Mouse (Mus musculus) C2C12 (cell line): Measurements from ENCODE around the gene Apela. TPM values are rescaled to one million over a fixed set of nuclear protein-coding genes. Genes with fewer than 3 reads are reported as not detected.

Source experiments
- H3K27me3 ChIP-seq: one replicate; pipeline ENCODE4 v1.6.1; 2011; ENCODE audit not compliant: control insufficient read depth, insufficient read depth, insufficient read length
- H3K36me3 ChIP-seq: one replicate; pipeline ENCODE4 v1.6.1; 2011; ENCODE audit not compliant: control insufficient read depth, insufficient read depth
- H3K4me3 ChIP-seq: one replicate; pipeline ENCODE4 v1.5.1; 2011; ENCODE audit warnings: mild to moderate bottlenecking, control low read depth; ENCODE audit not compliant: poor library complexity, insufficient read depth, severe bottlenecking
- H3K79me2 ChIP-seq: one replicate; pipeline ENCODE4 v1.6.1; 2011; ENCODE audit not compliant: control insufficient read depth, insufficient read depth
- H3K79me3 ChIP-seq: one replicate; pipeline ENCODE4 v1.6.1; 2011; ENCODE audit warnings: low read depth, control low read depth
- H3ac ChIP-seq: one replicate; pipeline ENCODE3; 2011; ENCODE audit warnings: low read depth; ENCODE audit not compliant: control insufficient read depth, insufficient read length
- CEBPB ChIP-seq: IDR thresholded peaks from one replicate; pipeline ENCODE4 v1.6.1; 2011; ENCODE audit warnings: low read depth, mild to moderate bottlenecking, control low read depth, moderate library complexity
- CTCF ChIP-seq: IDR thresholded peaks from one replicate; pipeline ENCODE4 v1.5.1; 2011; ENCODE audit not compliant: control insufficient read depth, insufficient read depth, insufficient read length
- FOSL1 ChIP-seq: IDR thresholded peaks from one replicate; pipeline ENCODE4 v1.8.0; 2011; ENCODE audit warnings: mild to moderate bottlenecking, low read length; ENCODE audit not compliant: poor library complexity, insufficient read depth, severe bottlenecking
- MAX ChIP-seq: IDR thresholded peaks from one replicate; pipeline ENCODE4 v1.6.1; 2011; ENCODE audit warnings: mild to moderate bottlenecking, control low read depth
- MYOD1 ChIP-seq: IDR thresholded peaks from one replicate; pipeline ENCODE4 v1.6.1; 2011; ENCODE audit warnings: low read depth; ENCODE audit not compliant: control insufficient read depth, insufficient read length
- MYOG ChIP-seq: IDR thresholded peaks from one replicate; pipeline ENCODE4 v1.6.1; 2011; ENCODE audit not compliant: control insufficient read depth, insufficient read length; ENCODE audit errors: extremely low read depth
- USF1 ChIP-seq: IDR thresholded peaks from one replicate; pipeline ENCODE4 v1.6.1; 2011; ENCODE audit warnings: low read depth, mild to moderate bottlenecking, control low read depth, moderate library complexity
- polyA plus RNA-seq: library from polyadenylated mRNA; unstranded; fragments of >200 nt; fragmentation: generic; extraction: Trizol; gene quantifications from one replicate; pipeline ENCODE4 v1.2.1, GENCODE M21; 2012; ENCODE audit warnings: missing spikeins

The Apela gene
- polyA plus RNA-seq, 1 experiment = not detected

DNA sequence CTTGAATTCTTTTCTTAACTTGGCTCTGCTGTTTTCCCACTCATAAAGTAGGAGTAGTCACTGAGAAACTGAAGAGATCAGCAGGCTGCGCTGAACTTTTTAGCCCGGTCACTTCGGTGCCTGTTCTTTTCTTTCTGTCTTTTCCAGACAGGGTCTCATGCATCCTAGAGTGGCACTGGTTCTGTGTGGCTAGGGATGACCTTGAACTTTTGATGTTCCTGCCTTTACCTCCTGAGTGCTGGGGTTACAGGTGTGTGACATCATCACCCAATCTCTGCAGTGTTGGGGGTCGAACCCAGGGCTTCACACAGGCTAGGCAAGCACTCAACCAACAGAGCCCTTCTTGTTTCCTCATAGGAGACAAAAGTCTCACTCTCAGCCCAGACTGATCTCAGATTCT, 19.6 kb upstream of the Apela start:
- H3K4me3 ChIP-seq = no peak overlapping the region
- TF ChIP-seq FOSL1 (no peak), MYOD1 (no peak), MYOG (no peak), CTCF (no peak), MAX (no peak), USF1 (no peak), CEBPB (no peak)
- no peaks in the 10 kb centered on the region for H3K79me2 ChIP-seq
- no peaks in the 10 kb centered on the region for H3K36me3 ChIP-seq
- H3ac ChIP-seq = no peak overlapping the region
- H3K27me3 ChIP-seq = no peaks in the 10 kb centered on the region
- no peaks in the 10 kb centered on the region for H3K79me3 ChIP-seq

DNA sequence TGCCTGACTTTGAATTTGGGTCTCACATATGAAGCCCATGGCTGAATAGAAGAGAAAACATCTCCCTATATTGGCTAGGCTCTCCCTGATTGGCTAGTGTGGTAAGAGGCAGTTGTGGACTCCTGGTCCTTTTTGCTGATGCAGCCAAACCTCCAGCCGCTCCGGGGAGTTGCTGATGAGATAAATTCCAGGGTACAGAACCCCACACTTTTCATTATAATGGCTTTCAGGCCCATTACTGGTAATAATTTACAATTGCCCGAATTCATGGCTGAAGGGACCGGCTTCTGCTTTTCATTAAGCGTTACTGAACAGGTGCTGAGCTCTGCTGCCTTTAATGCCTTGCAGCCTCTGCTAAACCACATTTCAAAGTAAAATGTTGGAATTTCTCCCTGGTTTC, 16.8 kb upstream of the Apela start:
- Histone ChIP-seq H3ac (no peak overlapping the region), H3K36me3 (no peaks in the 10 kb centered on the region), H3K27me3 (no peaks in the 10 kb centered on the region), H3K79me2 (no peaks in the 10 kb centered on the region), H3K79me3 (no peaks in the 10 kb centered on the region), H3K4me3 (no peak overlapping the region)
- TF ChIP-seq USF1 (no peak), MYOD1 (no peak), FOSL1 (no peak), MYOG (no peak), CEBPB (no peak), MAX (no peak)

DNA sequence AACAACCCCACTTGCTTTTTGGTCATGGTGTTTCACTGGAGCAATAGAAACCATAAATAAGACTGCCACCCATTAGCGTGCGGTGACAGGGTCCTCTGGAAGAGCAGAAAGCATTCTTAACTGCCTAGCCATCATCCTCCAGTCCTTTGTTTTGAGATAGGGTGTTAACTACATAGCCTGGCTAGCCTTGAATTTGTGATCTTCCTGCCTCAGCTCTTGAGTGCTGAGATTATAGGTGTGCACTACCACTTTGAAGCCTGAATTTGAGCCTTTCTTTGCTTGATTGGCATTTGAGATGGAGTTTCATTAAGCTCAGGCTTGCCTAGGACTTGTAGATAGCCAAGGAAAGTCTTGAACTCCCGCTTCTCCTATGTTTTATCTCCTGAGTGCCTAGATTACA, 16.4 kb upstream of the Apela start:
- TF ChIP-seq CTCF = no peak
- TF ChIP-seq CEBPB = no peak
- TF ChIP-seq MYOD1 = no peak
- no peak for TF ChIP-seq MAX
- TF ChIP-seq MYOG = no peak
- TF ChIP-seq FOSL1 = no peak
- TF ChIP-seq USF1 = no peak
- no peaks in the 10 kb centered on the region for H3K36me3 ChIP-seq
- H3K79me3 ChIP-seq = no peaks in the 10 kb centered on the region
- no peak overlapping the region for H3ac ChIP-seq
- no peaks in the 10 kb centered on the region for H3K27me3 ChIP-seq
- H3K4me3 ChIP-seq = no peak overlapping the region
- no peaks in the 10 kb centered on the region for H3K79me2 ChIP-seq

DNA sequence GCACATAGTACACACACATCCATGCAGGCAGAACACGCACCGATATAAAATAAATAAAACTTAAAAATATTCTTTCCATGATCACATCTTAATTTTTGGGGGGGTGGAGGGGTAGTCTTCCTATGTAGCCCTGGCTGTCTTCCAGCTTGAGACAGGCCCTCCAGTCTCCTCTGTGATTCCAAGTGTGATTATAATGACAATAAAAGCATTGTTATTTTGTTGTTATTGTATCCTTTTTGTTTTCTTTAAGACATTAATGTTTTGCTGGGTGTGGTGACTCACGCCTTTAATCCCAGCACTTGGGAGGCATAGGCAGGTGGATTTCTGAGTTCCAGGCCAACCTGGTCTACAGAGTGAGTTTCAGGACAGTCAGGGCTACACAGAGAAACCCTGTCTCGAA, 10.7 kb upstream of the Apela start:
- H3K36me3 ChIP-seq = no peaks in the 10 kb centered on the region
- no peaks in the 10 kb centered on the region for H3K27me3 ChIP-seq
- no peaks in the 10 kb centered on the region for H3K79me3 ChIP-seq
- H3K79me2 ChIP-seq = no peaks in the 10 kb centered on the region
- H3K4me3 ChIP-seq = no peak overlapping the region
- TF ChIP-seq CEBPB = no peak
- TF ChIP-seq FOSL1 = no peak
- no peak for TF ChIP-seq CTCF
- no peak for TF ChIP-seq MAX
- no peak for TF ChIP-seq USF1
- no peak for TF ChIP-seq MYOG
- TF ChIP-seq MYOD1 = no peak
- H3ac ChIP-seq = no peak overlapping the region

DNA sequence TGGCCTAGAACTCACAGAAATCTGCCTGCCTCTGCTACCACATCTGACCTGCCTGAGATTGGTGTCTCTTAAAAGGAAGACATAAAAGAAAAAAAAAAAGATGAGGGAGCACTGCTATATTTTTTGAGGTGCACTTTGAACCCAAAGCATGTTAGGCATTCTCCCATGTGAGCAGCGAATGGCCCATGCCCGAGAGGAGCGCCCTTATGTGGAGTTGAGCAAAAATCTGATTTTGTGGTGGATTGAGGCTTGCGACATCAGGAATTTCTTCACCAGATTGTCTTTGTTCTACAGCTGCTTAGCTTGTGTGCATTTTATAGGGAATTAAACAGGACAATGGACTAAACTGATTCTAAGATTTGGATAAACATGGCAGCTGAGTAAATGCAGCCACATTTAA, 10.1 kb upstream of the Apela start:
- Histone ChIP-seq H3K36me3 (no peaks in the 10 kb centered on the region), H3ac (no peak overlapping the region), H3K79me3 (no peaks in the 10 kb centered on the region), H3K79me2 (no peaks in the 10 kb centered on the region), H3K4me3 (no peak overlapping the region), H3K27me3 (no peaks in the 10 kb centered on the region)
- no peak for TF ChIP-seq CTCF
- no peak for TF ChIP-seq MAX
- no peak for TF ChIP-seq USF1
- TF ChIP-seq CEBPB = no peak
- no peak for TF ChIP-seq MYOD1

DNA sequence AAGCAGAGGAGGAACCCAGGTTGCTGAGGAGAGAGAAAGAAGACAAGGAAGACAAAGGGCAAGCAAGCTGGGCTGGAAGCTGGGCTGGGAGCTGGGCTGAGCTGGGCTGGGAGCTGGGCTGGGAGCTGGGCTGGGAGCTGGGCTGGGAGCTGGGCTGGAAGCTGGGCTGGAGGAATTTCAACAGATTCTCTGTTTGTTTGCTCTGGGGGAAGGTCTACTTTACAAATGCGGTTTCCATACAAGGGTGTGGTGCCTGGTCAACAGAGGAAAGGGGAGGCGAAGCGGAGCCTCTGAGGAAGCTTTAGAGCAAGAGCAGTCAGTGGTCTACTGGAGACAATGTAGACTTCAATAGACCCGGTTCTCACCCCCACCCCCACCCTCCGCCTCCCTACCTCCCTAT, 9.4 kb upstream of the Apela start:
- no peaks in the 10 kb centered on the region for H3K79me3 ChIP-seq
- H3ac ChIP-seq = no peak overlapping the region
- no peaks in the 10 kb centered on the region for H3K27me3 ChIP-seq
- H3K4me3 ChIP-seq = no peak overlapping the region
- no peak for TF ChIP-seq MAX
- no peak for TF ChIP-seq USF1
- TF ChIP-seq MYOD1 = no peak
- TF ChIP-seq MYOG = no peak
- TF ChIP-seq CTCF = no peak
- TF ChIP-seq CEBPB = no peak
- TF ChIP-seq FOSL1 = no peak
- H3K79me2 ChIP-seq = no peaks in the 10 kb centered on the region
- no peaks in the 10 kb centered on the region for H3K36me3 ChIP-seq

DNA sequence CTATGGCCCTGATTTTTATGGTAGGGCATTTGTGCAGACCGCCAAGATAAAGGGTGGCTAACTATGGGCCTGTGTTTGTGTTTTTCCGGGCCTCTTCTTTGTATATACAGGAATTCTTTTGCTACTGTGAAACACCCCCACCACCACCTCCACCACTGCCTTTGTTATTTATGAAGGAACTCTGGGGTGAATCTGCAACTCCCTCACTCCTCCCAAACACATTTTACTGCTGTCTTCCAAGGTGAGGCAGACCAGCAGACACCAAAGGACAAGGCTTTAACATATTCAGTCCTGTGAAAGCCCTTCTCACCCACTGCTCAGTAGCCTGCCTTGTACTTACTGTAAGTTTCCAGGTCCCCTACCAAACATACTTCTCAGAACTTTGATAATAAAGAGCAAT, 3.0 kb downstream of the Apela start:
- Histone ChIP-seq H3ac (no peak overlapping the region), H3K27me3 (no peaks in the 10 kb centered on the region), H3K79me2 (no peaks in the 10 kb centered on the region), H3K4me3 (no peak overlapping the region), H3K79me3 (no peaks in the 10 kb centered on the region), H3K36me3 (no peaks in the 10 kb centered on the region)
- TF ChIP-seq MYOD1 (no peak), CEBPB (no peak), CTCF (no peak), MYOG (no peak), USF1 (no peak), FOSL1 (no peak), MAX (no peak)
